Mouse (Mus musculus): ENCODE measurements around the gene Fpr-rs4. TPM values are rescaled to one million over a fixed set of nuclear protein-coding genes. Genes with fewer than 3 reads are reported as not detected.

The Fpr-rs4 gene
- polyA plus RNA-seq (2012; rRNA removed) = not detected in 2 replicates

GRCm38 (mm10) chr17:18021433-18021832 lies at the start of gene Fpr-rs4:
Fpr-rs4 (plus strand) TSS chr17:18021733.

DNA sequence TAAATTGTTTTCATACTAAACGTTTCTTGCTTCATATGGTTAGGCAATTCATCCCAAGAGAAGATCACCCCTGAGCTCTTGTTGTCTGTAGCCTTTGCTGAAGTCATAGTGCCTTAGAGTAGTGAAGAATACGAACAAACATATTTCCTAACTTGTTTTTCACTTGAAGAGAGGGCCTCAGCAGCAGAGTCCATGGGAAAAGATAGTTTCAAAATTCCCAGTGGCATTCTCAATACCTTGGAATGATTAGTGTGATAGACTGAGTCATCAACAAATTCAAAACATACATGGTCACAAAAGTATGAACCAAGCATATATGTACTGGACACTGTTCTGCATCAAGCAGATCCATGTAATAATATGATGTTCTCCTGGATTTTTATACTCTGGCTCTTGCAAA lies 27.6 kb downstream of the Fpr-rs4 start, which contains the start of gene Vmn2r124:
Vmn2r124 (plus strand) TSS at position 301 of the 400 bp plus-strand sequence.

Other genes starting within 250 kb of the Fpr-rs4 start
- 84.8 and 103 TPM in 2 replicates for gene Spaca6, start 194.6 kb upstream of the Fpr-rs4 start, polyA plus RNA-seq (2012; rRNA removed)
- 0.12 and 0.26 TPM in 2 replicates for gene Has1, start 166.5 kb upstream of the Fpr-rs4 start, polyA plus RNA-seq (2012; rRNA removed)
- 0.09 and 0.10 TPM in 2 replicates for gene Fpr1, start 137.8 kb upstream of the Fpr-rs4 start, polyA plus RNA-seq (2012; rRNA removed)
- 0.27 and 0.39 TPM in 2 replicates for gene Fpr2, start 133.9 kb upstream of the Fpr-rs4 start, polyA plus RNA-seq (2012; rRNA removed)
- gene Fpr3, start 133.9 kb upstream of the Fpr-rs4 start, polyA plus RNA-seq (2012; rRNA removed) = not detected in 2 replicates
- gene Vmn2r124, start 27.7 kb downstream of the Fpr-rs4 start, polyA plus RNA-seq (2012; rRNA removed) = not detected in 2 replicates
- not detected in 2 replicates for gene Vmn2r91, start 63.3 kb downstream of the Fpr-rs4 start, polyA plus RNA-seq (2012; rRNA removed)
- gene Vmn2r92, start 130.2 kb downstream of the Fpr-rs4 start, polyA plus RNA-seq (2012; rRNA removed) = not detected in 2 replicates